Mouse (Mus musculus): ENCODE data around the gene Slc25a18. TPM values are rescaled to one million over a fixed set of nuclear protein-coding genes. Genes with fewer than 3 reads are reported as not detected.
A peak's percentile ranks its signal among the peaks of the same experiment; 100 is the strongest.

Slc25a18 gene
- polyA plus RNA-seq, 1 experiment, result 0.12 TPM

DNA sequence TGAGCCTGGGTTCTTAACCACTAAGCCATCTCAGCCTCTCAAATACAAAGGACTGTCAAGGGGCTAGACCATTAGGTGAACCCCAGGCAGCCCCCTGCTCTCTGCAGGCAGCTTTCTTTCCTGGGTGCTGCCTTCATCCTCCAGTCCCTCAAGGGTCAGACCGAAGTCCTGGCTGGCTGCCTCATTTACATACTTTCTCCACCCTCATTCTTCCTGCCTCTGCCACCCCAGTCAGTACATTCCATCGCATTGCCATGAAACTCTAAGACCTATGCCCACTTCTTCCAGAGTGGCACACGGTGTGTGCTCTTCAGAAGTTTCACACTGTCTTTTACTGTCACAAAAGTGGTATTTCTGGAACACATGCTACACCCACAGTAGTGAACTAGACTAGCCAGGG, 4.8 kb downstream of the Slc25a18 start:
- TF ChIP-seq CTCF (IDR thresholded peaks at IDR 0.05; ENCODE audit: borderline replicate concordance, control insufficient read depth, extremely low read depth, insufficient read depth, low read length, poor library complexity), result no peak
- no peak for TF ChIP-seq POLR2A (IDR thresholded peaks at IDR 0.05; ENCODE audit: control insufficient read depth, extremely low read depth, insufficient read depth, low read length, poor library complexity)
- DNase-seq, result no peak
- WGBS, result 86% methylated on average over 3 of the region's 3 CpGs

DNA sequence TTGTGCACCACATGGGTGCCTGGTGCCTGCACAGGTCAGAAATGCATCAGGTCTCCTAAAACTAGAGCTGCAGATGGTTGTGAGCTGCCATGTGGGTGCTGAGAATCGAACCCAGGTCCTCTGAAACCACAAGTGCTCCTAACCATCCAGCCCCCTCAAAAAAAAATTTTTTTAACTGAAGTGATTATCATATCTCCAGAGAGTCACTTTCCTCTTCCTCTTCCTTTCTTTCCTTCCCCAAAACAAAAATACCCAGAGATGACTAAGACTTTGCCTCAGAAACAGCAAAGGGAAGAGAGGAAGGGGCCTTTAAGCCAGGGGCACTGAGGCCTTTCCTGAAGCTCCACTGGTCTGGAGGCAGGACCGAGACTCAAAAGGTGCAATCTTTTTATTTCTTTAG, 9.6 kb downstream of the Slc25a18 start:
- TF ChIP-seq CTCF (IDR thresholded peaks at IDR 0.05; ENCODE audit: borderline replicate concordance, control insufficient read depth, extremely low read depth, insufficient read depth, low read length, poor library complexity) (no peak), POLR2A (IDR thresholded peaks at IDR 0.05; ENCODE audit: control insufficient read depth, extremely low read depth, insufficient read depth, low read length, poor library complexity) (no peak)
- no peaks in the 10 kb centered on the region for H3K27me3 ChIP-seq (ENCODE audit: control insufficient read depth, insufficient read depth, low read length)
- H3K4me1 ChIP-seq (replicated peaks; ENCODE audit: control insufficient read depth, insufficient read depth, low read length), result no peaks in the 10 kb centered on the region
- H3K36me3 ChIP-seq (ENCODE audit: control insufficient read depth, insufficient read depth, low read length), result no peaks in the 10 kb centered on the region
- H3K27ac ChIP-seq (ENCODE audit: control insufficient read depth, insufficient read depth, low read length), result no peak overlapping the region
- DNase-seq, result no peak
- 76% methylated on average over 2 of the region's 2 CpGs for WGBS
- H3K4me3 ChIP-seq (ENCODE audit: control insufficient read depth, insufficient read depth, low read length), result no peak overlapping the region

More for the DNA sequence above, 4.8 kb downstream of the Slc25a18 start:
- Histone ChIP-seq H3K27ac (ENCODE audit: control insufficient read depth, insufficient read depth, low read length) (no peak overlapping the region), H3K27me3 (ENCODE audit: control insufficient read depth, insufficient read depth, low read length) (no peaks in the 10 kb centered on the region), H3K4me3 (ENCODE audit: control insufficient read depth, insufficient read depth, low read length) (no peak overlapping the region), H3K36me3 (ENCODE audit: control insufficient read depth, insufficient read depth, low read length) (no peaks in the 10 kb centered on the region), H3K4me1 (replicated peaks; ENCODE audit: control insufficient read depth, insufficient read depth, low read length) (no peaks in the 10 kb centered on the region)

DNA sequence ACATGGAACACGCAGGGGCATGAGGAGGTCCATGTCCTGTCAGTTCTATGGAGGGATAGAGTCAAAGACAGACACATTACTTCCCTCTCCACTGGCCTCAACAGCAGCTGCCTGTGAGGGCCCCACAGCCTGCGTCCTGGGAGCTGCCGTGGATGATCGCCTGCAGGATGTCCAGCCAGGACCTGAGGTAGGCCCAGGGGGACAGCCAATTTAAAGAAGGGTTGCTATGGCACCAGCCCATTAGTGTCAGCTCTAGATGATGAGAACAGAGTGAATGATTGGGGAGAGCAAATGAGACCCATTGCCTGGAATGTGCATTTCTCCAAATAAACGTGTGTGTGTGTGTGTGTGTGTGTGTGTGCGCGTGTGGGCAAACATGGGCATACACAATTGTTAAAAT, 11.0 kb downstream of the Slc25a18 start:
- H3K27me3 ChIP-seq (ENCODE audit: control insufficient read depth, insufficient read depth, low read length), result no peaks in the 10 kb centered on the region
- no peaks in the 10 kb centered on the region for H3K4me1 ChIP-seq (replicated peaks; ENCODE audit: control insufficient read depth, insufficient read depth, low read length)
- TF ChIP-seq CTCF (IDR thresholded peaks at IDR 0.05; ENCODE audit: borderline replicate concordance, control insufficient read depth, extremely low read depth, insufficient read depth, low read length, poor library complexity) (no peak), POLR2A (IDR thresholded peaks at IDR 0.05; ENCODE audit: control insufficient read depth, extremely low read depth, insufficient read depth, low read length, poor library complexity) (no peak)
- no peak for DNase-seq
- WGBS, result 95% methylated on average over 7 of the region's 7 CpGs
- no peak overlapping the region for H3K4me3 ChIP-seq (ENCODE audit: control insufficient read depth, insufficient read depth, low read length)
- no peak overlapping the region for H3K27ac ChIP-seq (ENCODE audit: control insufficient read depth, insufficient read depth, low read length)
- H3K36me3 ChIP-seq (ENCODE audit: control insufficient read depth, insufficient read depth, low read length), result no peaks in the 10 kb centered on the region

DNA sequence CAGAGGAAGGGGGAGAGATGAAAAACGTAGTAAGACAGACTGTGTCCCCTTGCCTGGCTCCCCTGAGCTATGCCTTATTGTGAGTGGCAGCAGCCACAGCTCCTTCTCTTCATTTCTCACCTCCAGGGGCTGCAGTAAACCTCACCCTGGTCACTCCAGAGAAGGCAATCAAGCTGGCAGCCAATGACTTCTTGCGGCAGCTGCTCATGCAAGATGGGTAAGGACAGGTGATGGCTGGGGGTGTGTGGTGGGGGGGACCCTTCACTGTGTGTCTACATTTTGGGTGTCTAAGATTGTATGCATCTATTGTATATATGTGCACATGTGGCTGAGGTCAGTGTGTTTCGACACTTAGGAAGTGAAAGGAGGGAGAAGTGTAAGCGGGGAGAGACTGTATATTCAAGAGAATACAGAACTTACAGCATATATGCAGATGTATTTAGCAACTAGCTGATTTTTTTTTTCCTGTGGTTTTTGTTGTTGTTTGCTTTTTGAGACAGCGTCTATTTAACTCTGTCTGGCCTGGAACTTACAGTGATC, 14.8 kb downstream of the Slc25a18 start:
- no peaks in the 10 kb centered on the region for H3K27me3 ChIP-seq (ENCODE audit: control insufficient read depth, insufficient read depth, low read length)
- 85% methylated on average over 5 of the region's 5 CpGs for WGBS
- TF ChIP-seq CTCF (IDR thresholded peaks at IDR 0.05; ENCODE audit: borderline replicate concordance, control insufficient read depth, extremely low read depth, insufficient read depth, low read length, poor library complexity) (no peak), POLR2A (IDR thresholded peaks at IDR 0.05; ENCODE audit: control insufficient read depth, extremely low read depth, insufficient read depth, low read length, poor library complexity) (no peak)
- no peak for DNase-seq
- no peak overlapping the region for H3K4me3 ChIP-seq (ENCODE audit: control insufficient read depth, insufficient read depth, low read length)
- H3K27ac ChIP-seq (ENCODE audit: control insufficient read depth, insufficient read depth, low read length), result no peak overlapping the region
- no peaks in the 10 kb centered on the region; the same call in 1 of the 2 replicates for H3K36me3 ChIP-seq (ENCODE audit: control insufficient read depth, insufficient read depth, low read length)
- H3K4me1 ChIP-seq (replicated peaks; ENCODE audit: control insufficient read depth, insufficient read depth, low read length), result no peaks in the 10 kb centered on the region

DNA sequence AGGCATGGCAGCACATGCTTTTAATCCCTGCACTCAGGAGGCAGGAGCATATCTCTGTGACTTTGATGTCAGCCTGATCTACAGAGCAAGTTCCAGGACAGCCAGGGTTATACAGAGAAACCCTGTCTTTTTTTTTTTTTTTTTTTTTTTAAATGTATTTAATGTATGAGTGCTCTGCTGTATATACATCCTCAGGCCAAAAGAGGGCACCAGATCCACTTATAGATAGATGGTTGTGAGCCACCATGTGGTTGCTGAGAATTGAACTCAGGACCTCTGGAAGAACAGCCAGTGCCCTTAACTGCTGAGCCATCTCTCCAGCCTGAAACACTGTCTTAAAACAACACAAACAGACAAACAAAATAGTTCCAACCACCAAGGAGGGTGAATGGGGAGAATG, 15.5 kb downstream of the Slc25a18 start:
- peaks cover 5% of the 10 kb centered on the region for H3K36me3 ChIP-seq (ENCODE audit: control insufficient read depth, insufficient read depth, low read length)
- peak; percentile 23 for DNase-seq
- TF ChIP-seq CTCF (IDR thresholded peaks at IDR 0.05; ENCODE audit: borderline replicate concordance, control insufficient read depth, extremely low read depth, insufficient read depth, low read length, poor library complexity), result no peak
- TF ChIP-seq POLR2A (IDR thresholded peaks at IDR 0.05; ENCODE audit: control insufficient read depth, extremely low read depth, insufficient read depth, low read length, poor library complexity), result no peak

DNA sequence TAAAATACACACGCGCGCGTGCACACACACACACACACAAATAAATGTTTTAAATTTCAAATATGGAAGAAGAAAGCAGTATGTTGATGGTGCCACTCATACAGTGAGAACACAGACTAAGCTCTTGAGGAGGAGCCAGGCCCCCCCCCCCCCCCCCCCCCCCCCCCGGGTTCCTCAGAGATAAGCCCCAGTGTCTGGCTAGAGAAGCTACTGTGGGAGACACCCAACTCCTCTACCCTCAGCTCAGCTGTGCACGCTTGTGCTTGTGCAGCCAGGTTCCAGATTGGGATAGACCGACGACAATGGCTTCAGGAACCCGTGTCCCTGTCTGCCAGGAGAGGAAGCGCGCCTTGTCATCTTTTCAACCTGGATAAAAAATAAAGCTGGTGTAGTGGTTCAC, 16.8 kb downstream of the Slc25a18 start:
- no peak for DNase-seq
- H3K4me1 ChIP-seq (replicated peaks; ENCODE audit: control insufficient read depth, insufficient read depth, low read length), result no peaks in the 10 kb centered on the region

More for the DNA sequence above, 15.5 kb downstream of the Slc25a18 start:
- Histone ChIP-seq H3K4me1 (replicated peaks; ENCODE audit: control insufficient read depth, insufficient read depth, low read length) (no peaks in the 10 kb centered on the region), H3K27ac (ENCODE audit: control insufficient read depth, insufficient read depth, low read length) (no peak overlapping the region), H3K4me3 (ENCODE audit: control insufficient read depth, insufficient read depth, low read length) (no peak overlapping the region), H3K27me3 (ENCODE audit: control insufficient read depth, insufficient read depth, low read length) (no peaks in the 10 kb centered on the region)

DNA sequence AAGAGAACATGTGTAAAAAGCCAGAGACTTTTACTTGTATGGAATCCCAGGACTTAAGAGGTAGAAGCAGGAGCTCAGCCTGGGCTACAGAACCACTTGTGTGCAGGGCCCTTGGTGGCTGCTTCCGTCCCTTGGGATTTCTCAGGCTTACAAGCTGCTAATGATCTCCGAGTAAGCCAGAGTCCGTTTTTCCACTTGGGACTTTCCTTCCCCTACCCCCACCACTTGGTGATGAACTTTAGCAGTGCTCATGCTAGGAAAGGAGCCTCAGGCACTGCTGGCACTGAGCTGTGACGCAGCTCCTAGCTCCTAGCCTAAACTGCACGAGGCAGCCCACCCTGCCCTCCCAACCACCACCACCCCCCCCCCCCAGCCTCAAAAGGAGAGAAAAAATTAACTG, 17.3 kb downstream of the Slc25a18 start:
- WGBS, result 94% methylated on average over 5 of the region's 5 CpGs
- Histone ChIP-seq H3K27ac (ENCODE audit: control insufficient read depth, insufficient read depth, low read length) (no peak overlapping the region), H3K4me1 (replicated peaks; ENCODE audit: control insufficient read depth, insufficient read depth, low read length) (no peaks in the 10 kb centered on the region), H3K27me3 (ENCODE audit: control insufficient read depth, insufficient read depth, low read length) (no peaks in the 10 kb centered on the region), H3K4me3 (ENCODE audit: control insufficient read depth, insufficient read depth, low read length) (no peak overlapping the region), H3K36me3 (ENCODE audit: control insufficient read depth, insufficient read depth, low read length) (peaks cover 22% of the 10 kb centered on the region)
- no peak for DNase-seq
- TF ChIP-seq CTCF (IDR thresholded peaks at IDR 0.05; ENCODE audit: borderline replicate concordance, control insufficient read depth, extremely low read depth, insufficient read depth, low read length, poor library complexity), result no peak
- no peak for TF ChIP-seq POLR2A (IDR thresholded peaks at IDR 0.05; ENCODE audit: control insufficient read depth, extremely low read depth, insufficient read depth, low read length, poor library complexity)

More for the DNA sequence above, 16.8 kb downstream of the Slc25a18 start:
- Histone ChIP-seq H3K36me3 (ENCODE audit: control insufficient read depth, insufficient read depth, low read length) (peaks cover 16% of the 10 kb centered on the region), H3K27ac (ENCODE audit: control insufficient read depth, insufficient read depth, low read length) (no peak overlapping the region), H3K4me3 (ENCODE audit: control insufficient read depth, insufficient read depth, low read length) (no peak overlapping the region), H3K27me3 (ENCODE audit: control insufficient read depth, insufficient read depth, low read length) (no peaks in the 10 kb centered on the region)
- TF ChIP-seq CTCF (IDR thresholded peaks at IDR 0.05; ENCODE audit: borderline replicate concordance, control insufficient read depth, extremely low read depth, insufficient read depth, low read length, poor library complexity) (no peak), POLR2A (IDR thresholded peaks at IDR 0.05; ENCODE audit: control insufficient read depth, extremely low read depth, insufficient read depth, low read length, poor library complexity) (no peak)
- 88% methylated on average over 11 of the region's 11 CpGs for WGBS

Measured in thymus, adult 2 months (tissue).